Mouse (Mus musculus) left cerebral cortex, adult 9 months (tissue): ENCODE data around the gene Rasgrf2.
"Not testable (repeated sequence)": the region's sequence is repeated elsewhere in the genome, so short reads cannot be mapped to it uniquely, and the experiment has no call there.

ENCODE experiments used
- DNase-seq, 2 experiments: peaks; one replicate each; pipeline ENCODE4 v3.0.0; 2022; ENCODE audit warnings: low spot score in 2 of 2

The Rasgrf2 gene

DNA sequence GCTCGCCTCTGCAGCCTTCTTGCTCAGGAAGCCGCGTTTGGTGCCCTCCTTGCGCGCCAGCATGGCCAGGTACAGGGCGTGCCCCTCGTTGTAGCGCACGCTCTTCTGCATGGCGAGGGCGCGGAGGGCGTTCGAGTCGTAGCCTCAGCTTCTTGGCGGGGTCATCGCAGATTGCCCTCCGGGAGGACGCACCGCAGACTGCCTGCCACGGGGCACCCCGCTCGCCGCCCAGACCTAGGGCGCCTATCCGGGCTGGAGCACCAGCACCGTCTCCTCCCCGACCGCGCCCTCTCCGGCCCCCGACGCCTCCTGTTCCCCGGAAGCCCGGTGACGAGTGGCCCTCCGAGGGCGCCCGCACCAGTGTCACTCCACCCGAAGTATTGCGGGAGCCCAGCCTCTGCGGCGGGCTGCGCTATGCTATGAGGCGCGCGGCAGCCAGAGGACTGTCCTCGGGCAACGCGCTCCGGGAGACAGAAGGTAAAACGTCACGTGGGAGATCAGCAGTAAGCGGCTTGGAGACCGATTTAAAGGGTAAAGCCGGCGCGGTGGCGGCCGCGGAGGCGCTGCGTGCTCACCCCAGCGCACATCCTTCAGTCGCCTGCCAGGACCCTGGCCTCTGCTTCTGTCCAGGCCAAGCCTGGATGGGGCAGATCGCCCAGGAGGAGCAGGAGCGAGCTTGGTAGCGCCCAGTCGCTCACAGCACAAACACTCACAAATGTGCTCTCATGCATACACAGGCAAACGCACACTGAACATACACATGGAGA lies at the start of gene Rasgrf2:
TSS of gene Rasgrf2 (minus strand) at position 273 of the 767 bp plus-strand sequence.
- DNase-seq: peak; percentile 22 to 67

DNA sequence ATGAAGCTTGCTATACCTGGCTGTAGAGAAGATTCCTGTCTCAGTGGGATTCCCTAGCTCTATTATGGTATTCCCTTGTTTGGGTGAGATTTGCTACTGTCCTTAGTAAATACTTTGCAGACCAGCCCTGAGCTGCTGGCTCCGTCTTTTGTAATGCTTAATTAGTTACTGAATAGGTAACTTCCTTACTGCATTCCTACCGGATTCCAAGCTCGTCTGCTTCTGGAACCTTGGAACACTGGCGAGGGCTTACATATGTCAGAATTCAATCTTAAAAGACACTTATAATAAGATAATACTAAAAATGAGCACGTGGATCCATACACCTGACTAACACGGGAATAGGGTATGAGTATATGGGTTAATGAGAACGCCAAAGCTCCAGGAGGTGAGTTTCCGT lies 41.2 kb upstream of the Rasgrf2 start:
- DNase-seq: not testable (repeated sequence)

DNA sequence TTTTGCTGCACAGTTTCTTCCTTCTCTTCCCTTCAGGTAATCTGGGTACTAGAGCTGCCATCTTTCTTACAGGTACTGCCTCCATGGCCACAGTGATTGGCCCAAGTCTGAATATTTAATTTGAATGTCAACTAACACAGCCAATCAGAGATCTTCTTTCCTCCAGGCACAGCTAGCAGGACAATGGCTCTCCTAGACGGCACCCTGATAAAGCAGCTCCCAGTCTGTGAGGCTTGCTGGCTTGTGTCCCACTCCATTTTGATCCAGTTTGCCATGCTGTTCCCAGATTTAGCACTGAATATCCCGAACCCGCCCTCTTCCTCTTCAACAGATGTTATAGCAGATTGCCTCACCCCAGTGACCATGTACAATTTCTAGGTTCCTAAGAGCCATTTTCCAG lies 19.1 kb upstream of the Rasgrf2 start:
- DNase-seq: no peak

DNA sequence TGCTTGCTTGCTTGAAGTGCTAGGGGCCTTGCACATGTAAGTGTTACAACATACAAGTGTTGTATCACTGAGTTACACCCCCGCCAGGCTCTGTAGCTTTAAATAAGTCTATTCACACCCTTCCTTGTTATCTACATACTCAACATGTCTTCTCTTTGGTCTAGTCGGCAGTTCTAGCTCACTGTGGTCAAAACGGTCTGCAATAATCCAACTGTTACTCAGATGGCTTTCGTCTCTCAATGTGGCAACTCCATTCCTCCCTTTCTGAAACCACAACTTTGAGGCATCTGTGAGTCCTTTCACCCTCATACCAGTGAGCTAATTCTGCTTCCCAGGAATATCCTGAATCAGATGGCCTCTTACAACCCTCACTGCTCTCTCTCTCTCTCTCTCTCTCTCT lies 17.4 kb upstream of the Rasgrf2 start:
- DNase-seq: no peak

DNA sequence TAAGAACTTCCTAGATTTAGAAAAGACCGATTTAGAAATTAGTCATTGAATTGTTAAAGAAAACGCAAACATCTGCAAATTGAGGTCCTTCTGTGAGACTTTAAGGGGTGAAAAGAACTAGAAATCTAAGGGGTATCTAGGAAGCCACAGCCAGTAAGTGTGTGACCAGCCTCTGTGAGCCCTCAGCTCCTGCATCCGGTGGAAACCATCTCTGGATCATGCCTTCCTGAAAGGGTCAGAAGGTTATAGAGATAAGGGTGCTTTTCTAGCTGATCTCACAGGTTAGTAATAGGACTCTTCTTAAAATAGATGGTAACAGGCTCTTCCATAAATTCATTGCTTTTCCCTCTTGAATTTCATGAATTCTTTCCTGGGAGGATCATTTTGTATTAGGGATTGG lies 3.3 kb upstream of the Rasgrf2 start:
- DNase-seq: no peak

DNA sequence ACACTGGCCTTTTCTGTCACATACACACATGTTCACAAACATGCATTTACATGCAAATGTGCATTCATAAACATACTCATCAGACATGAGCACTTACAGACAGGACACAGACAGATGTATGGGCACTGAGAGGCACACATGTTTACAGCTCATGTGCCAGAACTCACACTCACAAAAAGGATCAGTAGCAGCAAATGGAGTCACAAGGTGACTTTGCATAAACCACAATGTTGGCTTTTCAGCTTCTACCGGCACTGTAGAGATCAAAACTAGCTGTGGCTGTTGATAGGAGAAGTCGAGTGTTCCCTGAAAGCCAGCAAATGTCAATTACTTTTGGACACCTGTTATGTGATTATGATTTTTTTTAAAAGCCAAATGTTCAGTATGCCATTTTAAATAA lies 1.1 kb upstream of the Rasgrf2 start:
- DNase-seq: no peak

DNA sequence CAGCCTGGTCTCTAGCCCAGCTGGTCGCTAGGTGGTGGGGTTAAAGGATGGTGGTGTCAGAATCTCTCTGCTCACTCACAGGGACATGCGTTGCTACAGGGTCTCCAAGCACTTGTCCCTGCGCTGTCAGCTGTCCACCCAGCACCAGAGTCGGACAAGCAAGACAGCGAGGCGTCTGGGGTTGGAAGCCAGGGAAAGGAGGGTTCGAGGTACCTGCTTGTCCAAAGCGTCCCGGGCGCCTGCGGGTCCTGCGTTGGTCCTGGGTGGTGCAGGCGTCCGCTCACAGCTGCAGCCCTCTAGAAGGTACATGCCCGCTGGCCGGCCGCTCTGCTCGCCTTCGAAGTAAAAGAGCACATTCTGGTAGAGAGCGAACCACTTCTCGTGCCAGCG lies 467 bp downstream of the Rasgrf2 start:
- peak in 1 of 2 experiments; percentile 10 for DNase-seq

DNA sequence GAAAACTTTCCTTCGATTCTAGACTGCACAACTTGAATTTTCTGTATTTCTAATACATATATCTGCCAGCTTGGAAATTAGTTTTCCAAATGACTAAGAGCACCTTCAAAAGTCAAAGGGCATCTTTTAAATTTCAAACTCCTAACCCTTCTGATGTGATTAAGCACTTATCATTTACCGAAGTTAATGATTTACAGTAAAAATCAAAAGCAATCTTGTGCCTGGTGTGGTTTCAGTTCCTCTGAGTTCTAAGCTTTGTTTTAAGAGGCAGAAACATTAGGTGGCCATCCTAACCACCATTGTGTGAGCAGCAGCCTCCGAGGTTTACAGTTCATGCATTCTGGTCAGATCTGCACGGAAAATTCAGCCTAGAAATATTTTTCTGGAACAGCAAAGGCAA lies 1.6 kb downstream of the Rasgrf2 start:
- no peak for DNase-seq

DNA sequence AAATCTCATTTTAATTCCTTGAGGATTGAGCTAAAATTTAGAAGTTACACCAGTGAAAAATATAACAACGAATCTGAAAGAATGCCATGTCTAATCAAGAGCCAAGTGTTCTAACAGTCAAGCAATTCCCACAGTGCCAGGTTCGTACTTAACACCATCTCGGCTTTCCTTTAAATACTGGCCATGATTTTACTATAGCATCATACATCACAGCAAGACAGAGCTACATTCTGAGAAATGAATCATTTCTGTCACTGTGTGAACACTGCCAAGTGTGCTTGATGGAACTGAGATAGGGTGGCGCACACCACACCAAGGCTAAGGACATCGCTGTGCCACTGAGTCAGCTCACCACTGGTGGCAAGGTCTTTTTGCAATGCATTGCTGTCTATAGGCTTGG lies 5.6 kb downstream of the Rasgrf2 start:
- DNase-seq: no peak

DNA sequence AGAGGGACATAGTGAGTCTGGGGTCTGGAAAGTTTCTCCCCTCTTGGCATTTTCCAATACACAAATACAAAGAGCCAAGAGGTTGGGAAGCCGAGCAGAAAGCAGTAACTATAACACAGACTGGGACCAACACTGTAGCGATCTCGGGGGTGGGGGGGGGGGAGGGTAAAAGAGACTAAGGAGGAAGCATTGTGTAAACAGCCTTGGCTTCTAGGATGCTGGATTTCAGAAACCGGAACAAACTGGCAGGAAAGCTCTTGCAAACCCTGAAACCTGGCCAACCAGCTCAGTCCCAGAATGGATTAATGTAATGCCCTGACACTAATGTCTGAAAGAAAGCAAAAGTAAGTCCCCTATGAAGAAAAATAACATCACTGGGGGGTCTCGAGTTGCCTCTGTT lies 11.8 kb downstream of the Rasgrf2 start:
- DNase-seq: no peak

DNA sequence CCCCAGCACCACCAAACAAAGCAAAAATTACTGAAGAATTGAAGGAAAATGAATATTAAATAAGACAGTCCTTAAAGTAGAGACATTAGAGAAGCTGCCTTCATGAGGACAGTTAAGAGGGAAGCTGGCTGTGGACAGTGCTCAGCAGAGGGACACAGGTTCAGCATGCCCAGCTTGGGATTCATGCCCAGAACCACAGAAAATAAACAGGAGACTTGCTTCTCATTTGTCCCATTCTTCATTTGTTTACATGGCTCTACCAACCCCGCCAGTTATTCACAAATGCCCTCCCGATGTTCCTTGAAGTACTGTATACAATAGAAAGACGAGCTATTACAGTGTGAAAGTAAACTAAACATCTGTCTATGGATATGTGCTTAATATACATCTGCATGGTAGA lies 17.4 kb downstream of the Rasgrf2 start:
- no peak for DNase-seq

DNA sequence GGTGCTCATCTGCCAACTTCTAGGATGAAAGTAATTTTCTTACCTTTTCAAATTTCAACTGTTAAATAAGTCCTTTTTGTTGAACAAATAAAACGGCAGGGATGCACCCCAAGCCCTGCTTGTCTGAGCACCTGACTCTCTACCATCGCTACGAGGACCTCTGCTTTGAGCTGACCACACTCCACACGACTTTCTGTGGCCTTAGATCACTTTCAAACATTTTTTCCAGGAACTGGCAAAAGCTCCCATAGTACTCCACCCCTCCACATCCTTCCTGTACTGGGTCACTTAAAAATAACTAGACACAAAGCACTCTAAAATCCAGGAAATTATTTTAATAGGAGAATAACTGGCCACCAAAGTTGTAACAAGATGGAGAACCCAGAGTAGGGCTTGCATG lies 23.2 kb downstream of the Rasgrf2 start:
- DNase-seq: no peak

DNA sequence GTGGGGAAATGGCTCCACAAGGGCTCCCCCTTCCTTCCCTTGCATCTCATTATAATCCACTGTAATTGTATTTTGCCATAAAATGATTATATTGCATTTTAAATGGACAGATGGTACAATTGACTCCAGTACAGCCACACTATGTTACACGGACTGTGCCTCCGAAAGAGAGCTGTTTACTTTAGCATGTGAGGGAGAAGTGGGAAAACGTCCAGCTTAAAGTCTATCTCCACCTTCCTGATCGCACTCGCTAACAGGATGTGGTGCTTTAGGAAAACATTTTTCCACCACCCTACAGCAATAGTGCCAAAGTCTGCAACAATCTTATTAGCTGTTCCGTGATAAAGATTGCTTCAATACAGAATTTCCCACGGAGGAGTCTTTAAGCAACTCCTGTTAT lies 27.2 kb downstream of the Rasgrf2 start:
- DNase-seq: peak in 1 of 2 experiments; percentile 14

DNA sequence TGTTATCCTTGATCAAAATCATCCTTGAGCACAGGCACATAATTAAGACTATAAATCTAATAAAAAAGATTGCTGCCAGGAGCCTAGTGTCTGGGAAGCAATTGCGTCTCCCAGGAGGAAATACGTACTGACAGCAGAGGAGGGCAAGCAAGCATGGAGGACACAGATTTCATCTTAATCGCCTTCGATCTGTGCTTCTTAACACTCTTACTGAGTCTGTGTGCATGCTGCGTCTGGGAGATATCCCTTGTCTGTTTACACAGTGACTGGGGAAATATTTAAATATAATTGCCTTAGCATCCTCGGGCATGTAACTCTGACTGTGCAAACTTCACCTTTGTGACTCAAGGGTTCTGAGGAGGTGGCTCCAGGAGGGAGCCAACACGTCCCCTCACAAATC lies 33.0 kb downstream of the Rasgrf2 start:
- no peak for DNase-seq

DNA sequence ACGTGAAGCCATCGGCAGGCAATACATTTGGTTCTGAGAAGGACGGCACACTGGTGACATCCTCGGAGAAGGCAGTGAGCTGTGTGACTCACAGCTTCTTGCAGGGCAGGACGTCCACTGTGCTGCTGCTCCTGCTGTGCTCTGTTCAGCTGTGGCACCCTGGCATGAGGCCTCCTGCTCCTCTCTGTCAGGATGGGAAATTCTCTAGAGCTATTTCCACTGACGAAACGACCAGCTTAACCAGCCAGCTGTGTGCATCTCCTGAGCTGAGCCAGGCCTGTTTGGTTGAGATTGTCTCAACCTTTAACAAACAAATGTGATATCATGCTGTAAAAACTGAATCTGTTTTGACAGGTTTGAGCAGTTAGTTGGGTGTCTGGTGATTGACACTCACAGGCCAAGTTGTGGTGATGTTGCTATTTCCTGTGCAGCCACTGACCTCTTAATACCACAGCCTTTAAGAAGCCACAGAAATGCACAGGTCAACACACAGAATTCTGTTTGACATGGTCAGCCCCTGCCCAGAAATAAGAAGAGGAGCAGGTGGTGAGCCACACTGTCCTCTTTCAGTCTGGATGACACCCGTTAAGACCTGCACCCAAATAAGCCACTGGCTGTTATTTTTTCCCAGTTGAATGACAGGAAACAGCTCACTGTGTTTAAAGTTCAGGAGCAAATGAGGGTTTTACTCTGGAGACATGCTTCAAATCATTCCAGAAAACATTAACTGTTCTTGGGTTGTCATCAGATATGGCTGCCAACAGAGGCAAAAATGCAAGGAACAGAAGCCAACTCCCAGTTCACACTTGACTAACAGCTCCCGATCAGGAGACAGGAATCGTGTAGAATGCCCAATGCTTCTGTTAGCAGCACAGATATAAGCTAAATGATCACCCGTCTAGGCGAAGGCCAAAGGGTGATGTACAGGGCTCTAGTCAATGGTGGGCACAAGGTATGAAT lies 36.0 kb downstream of the Rasgrf2 start:
- DNase-seq: peak in 1 of 2 experiments; percentile 4

DNA sequence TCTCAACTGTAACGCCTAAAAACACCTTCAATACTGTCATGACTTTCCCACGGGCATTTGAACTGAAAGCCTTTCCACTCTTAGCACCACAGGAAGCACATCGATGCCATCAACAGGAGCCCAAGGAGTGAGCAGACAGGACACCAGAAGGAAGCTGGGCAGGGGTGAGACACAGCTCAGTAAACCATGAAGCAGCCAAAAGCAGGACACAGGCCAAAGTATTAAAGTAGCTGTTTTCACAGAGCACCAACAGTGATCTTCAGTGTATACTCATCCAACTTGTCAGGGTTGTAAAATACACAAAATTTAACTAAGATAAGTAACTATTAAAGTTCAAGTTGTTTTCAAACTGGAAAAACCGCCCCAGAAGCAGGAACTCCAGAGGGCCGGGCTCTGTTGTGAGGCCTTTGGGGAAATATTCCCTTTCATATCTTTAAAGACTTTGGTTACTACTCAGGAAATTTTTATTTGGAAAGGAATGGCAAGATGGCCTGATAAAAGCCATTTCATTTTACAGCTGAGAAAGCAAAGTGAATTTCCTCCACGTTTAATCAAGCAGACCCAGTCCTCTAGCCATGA lies 37.7 kb downstream of the Rasgrf2 start:
- DNase-seq: no peak

DNA sequence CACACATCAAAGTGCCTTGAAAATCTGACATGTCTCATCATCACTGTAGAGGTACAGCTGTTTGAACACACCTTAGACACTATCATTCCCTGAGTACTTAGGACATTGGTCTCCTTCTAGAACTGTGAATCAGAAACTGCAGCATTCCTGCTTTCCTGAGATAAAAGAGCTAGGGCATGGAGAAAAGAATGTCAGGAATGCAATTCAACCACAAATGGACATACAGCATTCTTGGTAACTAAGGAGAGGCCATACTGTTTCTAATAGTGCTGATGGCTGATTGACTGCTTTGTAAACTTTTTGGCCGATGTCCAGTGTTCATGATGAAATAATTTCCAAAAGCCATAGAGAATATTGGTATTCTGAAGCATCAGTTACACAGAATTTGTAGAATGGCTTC lies 58.3 kb downstream of the Rasgrf2 start:
- no peak for DNase-seq

DNA sequence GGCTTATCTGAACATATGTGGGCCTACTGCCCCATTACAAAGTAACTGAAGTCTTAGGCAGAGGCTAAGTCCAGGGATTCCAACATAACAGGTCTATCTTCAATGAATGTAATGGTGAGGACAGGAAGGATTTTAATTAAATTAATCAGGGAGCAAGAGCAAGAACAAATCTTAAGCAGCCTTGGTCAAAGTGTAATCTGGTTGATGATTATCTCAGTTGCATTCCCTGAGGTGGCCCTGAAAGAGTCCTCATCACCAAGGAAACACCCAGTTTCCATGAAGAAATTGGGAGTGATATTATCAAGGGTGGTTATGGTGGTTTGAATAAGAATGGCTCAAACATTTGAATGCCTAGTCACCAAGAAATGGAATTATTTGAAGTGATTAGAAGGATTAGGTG lies 62.8 kb downstream of the Rasgrf2 start:
- DNase-seq: no peak

DNA sequence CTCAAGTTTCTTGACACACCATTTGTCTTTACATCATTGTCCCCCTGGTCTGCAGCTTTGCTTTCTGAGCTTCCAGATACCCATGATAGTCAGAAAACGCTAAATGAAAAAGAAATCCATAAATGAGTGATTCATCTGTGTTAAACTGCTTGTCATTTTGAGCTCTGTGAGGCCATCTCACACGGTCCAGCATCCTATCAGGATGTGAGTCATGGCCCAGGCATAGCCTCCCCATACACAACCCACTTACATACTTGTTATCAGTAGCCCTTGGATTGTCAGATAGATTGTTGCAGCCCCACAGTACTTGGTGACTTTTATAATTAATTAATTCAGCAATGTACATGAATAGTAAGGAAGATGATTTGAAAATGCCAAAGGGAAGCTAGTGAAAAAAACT lies 63.6 kb downstream of the Rasgrf2 start:
- no peak for DNase-seq

DNA sequence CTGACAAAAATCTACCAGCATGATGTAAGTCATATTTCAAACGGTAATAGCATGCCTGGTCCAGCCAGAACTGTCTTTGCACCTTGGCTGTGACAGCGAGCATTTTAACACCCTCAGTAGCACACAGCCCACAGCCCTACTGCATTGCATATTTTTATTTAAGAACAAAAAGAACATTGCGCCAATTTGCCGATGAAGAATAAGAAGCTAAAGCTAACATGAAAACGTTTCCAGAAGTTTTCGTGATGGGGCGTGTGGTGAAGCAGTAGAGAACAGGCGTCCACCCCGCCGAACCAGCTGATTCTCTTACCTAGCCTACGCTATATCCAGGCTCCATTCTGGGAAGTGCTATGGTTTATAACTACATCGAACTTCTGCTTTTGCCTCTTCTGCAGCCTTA lies 77.7 kb downstream of the Rasgrf2 start:
- DNase-seq: peak; percentile 45 to 68

DNA sequence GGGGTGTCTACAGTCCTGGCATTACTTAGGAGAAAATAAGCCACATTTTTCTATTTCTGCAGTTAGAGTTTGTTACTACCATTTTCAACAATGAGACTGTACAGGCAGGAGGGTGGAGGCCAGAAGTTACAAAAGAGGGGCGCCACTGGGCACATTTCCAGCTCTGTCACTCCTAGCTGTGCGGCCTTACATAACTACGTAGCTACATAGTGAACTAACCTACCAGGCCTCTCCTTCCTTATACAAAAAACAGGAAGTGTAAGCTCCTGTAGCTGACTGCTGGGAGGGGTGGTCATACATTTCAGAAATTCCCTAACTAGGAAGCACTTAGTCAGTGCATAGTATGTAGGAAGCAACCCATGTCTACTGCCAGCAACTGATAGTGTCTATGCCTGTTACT lies 78.5 kb downstream of the Rasgrf2 start:
- no peak for DNase-seq

DNA sequence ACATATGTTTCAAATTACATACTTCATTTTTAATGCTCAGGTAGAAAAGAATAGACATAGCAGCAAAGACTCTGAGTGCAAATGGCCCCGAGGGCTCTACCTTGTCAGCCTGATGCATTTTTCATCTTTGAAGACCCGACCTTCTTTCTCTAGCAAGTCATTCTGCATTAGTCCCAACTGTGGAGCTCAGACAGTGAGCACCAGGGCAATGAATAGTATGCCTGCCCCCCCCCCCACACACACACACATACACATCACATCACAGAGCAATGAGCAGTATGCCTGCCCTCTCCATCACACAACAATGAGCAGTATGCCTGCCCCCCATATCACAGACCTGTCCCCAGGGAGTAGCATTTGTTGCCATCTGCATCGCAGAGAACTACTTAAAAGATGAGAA lies 80.2 kb downstream of the Rasgrf2 start:
- DNase-seq: no peak
